Mouse (Mus musculus): ENCODE data around the gene Dusp18. TPM values are rescaled to one million over a fixed set of nuclear protein-coding genes. Genes with fewer than 3 reads are reported as not detected.

The Dusp18 gene
- total RNA-seq, 1 experiment: 1.4 TPM

DNA sequence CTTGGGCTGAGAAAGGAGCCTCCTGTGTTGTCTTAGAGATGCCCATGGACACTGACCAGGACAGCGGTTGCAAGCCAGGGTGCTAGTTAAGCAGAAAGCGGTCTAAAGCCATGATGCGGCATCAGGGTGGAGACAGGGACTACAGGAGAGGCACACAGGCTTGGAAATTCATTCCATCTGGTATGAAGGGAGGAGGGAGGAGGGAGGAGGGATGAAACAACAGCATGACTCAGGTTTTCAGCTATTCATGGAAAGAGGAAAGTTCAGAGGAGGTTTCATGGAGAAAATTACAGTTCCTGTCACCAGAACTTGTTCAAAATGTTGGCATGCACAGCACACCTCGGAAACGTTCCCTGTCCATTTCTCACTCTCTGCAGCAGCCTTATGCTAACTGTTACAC is 39.2 kb upstream of the Dusp18 start:
- DNase-seq (ENCODE audit: low read depth, low spot score): no peak
- TF ChIP-seq CHD2 (IDR thresholded peaks at IDR 0.05; ENCODE audit: low read depth, low read length) (no peak), MAFK (IDR thresholded peaks at IDR 0.05; ENCODE audit: insufficient read depth, low read depth, low read length) (no peak), HCFC1 (IDR thresholded peaks at IDR 0.05; ENCODE audit: borderline replicate concordance, insufficient read depth, low read length) (no peak)
- in situ Hi-C loops (cut with MboI; ENCODE audit: low sequenced_read_pairs in 2 of 2, unreplicated experiment in 2 of 2): no loop called here
- Histone ChIP-seq H3K27ac (ENCODE audit: insufficient read depth, low read depth, low read length, poor library complexity, severe bottlenecking) (no peak overlapping the region), H3K9me3 (ENCODE audit: control insufficient read depth, insufficient read depth, low read depth, low read length) (no peaks in the 10 kb centered on the region), H3K9ac (ENCODE audit: insufficient read depth, low read depth, low read length, poor library complexity, severe bottlenecking) (no peak overlapping the region), H3K36me3 (ENCODE audit: control insufficient read depth, insufficient read depth, low read length, poor library complexity, severe bottlenecking) (no peaks in the 10 kb centered on the region), H3K4me1 (ENCODE audit: control insufficient read depth in 2 of 2, insufficient read depth in 2 of 2, low read length in 2 of 2, poor library complexity in 1 of 2) (peaks cover 0 to 4% of the 10 kb centered on the region in 2 experiments; a peak in 1 of 4 replicates), H3K4me3 (ENCODE audit: insufficient read depth in 1 of 2, low read depth in 1 of 2, low read length in 2 of 2, poor library complexity in 1 of 2, severe bottlenecking in 1 of 2) (no peak overlapping the region)

DNA sequence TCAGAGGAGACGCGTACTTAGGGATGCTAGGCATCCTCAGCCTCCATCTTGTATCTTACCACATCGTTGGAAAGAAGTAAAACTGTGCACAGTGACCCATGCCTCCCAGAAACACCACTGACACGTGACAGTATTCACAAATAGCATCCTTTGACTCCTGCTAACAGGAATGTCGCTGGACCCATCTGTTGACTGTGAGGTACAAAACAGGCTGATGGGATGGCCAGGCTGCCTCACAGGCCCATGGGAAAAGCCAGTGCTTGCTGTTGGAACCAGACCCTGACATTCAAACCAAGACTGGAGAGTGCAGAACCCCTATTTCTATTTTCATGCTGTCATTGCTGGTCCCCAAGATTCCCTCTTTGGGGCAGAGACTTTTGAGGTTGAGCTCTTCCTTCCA is 37.1 kb upstream of the Dusp18 start:
- Histone ChIP-seq H3K9ac (ENCODE audit: insufficient read depth, low read depth, low read length, poor library complexity, severe bottlenecking) (no peak overlapping the region), H3K9me3 (ENCODE audit: control insufficient read depth, insufficient read depth, low read depth, low read length) (no peaks in the 10 kb centered on the region), H3K4me1 (ENCODE audit: control insufficient read depth in 2 of 2, insufficient read depth in 2 of 2, low read length in 2 of 2, poor library complexity in 1 of 2) (no peaks in the 10 kb centered on the region; a peak in 1 of 4 replicates), H3K4me3 (ENCODE audit: insufficient read depth in 1 of 2, low read depth in 1 of 2, low read length in 2 of 2, poor library complexity in 1 of 2, severe bottlenecking in 1 of 2) (no peak overlapping the region), H3K27ac (ENCODE audit: insufficient read depth, low read depth, low read length, poor library complexity, severe bottlenecking) (no peak overlapping the region; the same call in 1 of the 2 replicates), H3K36me3 (ENCODE audit: control insufficient read depth, insufficient read depth, low read length, poor library complexity, severe bottlenecking) (no peaks in the 10 kb centered on the region)
- in situ Hi-C loops (cut with MboI; ENCODE audit: low sequenced_read_pairs in 2 of 2, unreplicated experiment in 2 of 2): no loop called here
- no peak for DNase-seq (ENCODE audit: low read depth, low spot score)
- TF ChIP-seq MAFK (IDR thresholded peaks at IDR 0.05; ENCODE audit: insufficient read depth, low read depth, low read length) (no peak), HCFC1 (IDR thresholded peaks at IDR 0.05; ENCODE audit: borderline replicate concordance, insufficient read depth, low read length) (no peak)

- TF ChIP-seq ZC3H11A (IDR thresholded peaks at IDR 0.05; ENCODE audit: borderline replicate concordance, low read depth, low read length) (no peak), ZNF384 (IDR thresholded peaks at IDR 0.05; ENCODE audit: low read depth, low read length) (no peak), HCFC1 (IDR thresholded peaks at IDR 0.05; ENCODE audit: borderline replicate concordance, insufficient read depth, low read length) (no peak), CHD2 (IDR thresholded peaks at IDR 0.05; ENCODE audit: low read depth, low read length) (no peak), MAFK (IDR thresholded peaks at IDR 0.05; ENCODE audit: insufficient read depth, low read depth, low read length) (no peak)
- Histone ChIP-seq H3K9me3 (ENCODE audit: control insufficient read depth, insufficient read depth, low read depth, low read length) (no peaks in the 10 kb centered on the region), H3K4me3 (ENCODE audit: insufficient read depth in 1 of 2, low read depth in 1 of 2, low read length in 2 of 2, poor library complexity in 1 of 2, severe bottlenecking in 1 of 2) (no peak overlapping the region), H3K36me3 (ENCODE audit: control insufficient read depth, insufficient read depth, low read length, poor library complexity, severe bottlenecking) (no peaks in the 10 kb centered on the region), H3K4me1 (ENCODE audit: control insufficient read depth in 2 of 2, insufficient read depth in 2 of 2, low read length in 2 of 2, poor library complexity in 1 of 2) (no peaks in the 10 kb centered on the region; a peak in 1 of 4 replicates), H3K27ac (ENCODE audit: insufficient read depth, low read depth, low read length, poor library complexity, severe bottlenecking) (no peak overlapping the region), H3K9ac (ENCODE audit: insufficient read depth, low read depth, low read length, poor library complexity, severe bottlenecking) (no peak overlapping the region)
- in situ Hi-C loops (cut with MboI; ENCODE audit: low sequenced_read_pairs in 2 of 2, unreplicated experiment in 2 of 2): no loop called here
- DNase-seq (ENCODE audit: low read depth, low spot score): no peak
Measured at GRCm38 (mm10) chr11:3859778-3860177, 35.3 kb upstream of the Dusp18 start.

- Histone ChIP-seq H3K36me3 (ENCODE audit: control insufficient read depth, insufficient read depth, low read length, poor library complexity, severe bottlenecking) (no peaks in the 10 kb centered on the region), H3K9me3 (ENCODE audit: control insufficient read depth, insufficient read depth, low read depth, low read length) (no peaks in the 10 kb centered on the region), H3K4me3 (ENCODE audit: insufficient read depth in 1 of 2, low read depth in 1 of 2, low read length in 2 of 2, poor library complexity in 1 of 2, severe bottlenecking in 1 of 2) (no peak overlapping the region), H3K4me1 (ENCODE audit: control insufficient read depth in 2 of 2, insufficient read depth in 2 of 2, low read length in 2 of 2, poor library complexity in 1 of 2) (no peaks in the 10 kb centered on the region; a peak in 1 of 4 replicates), H3K9ac (ENCODE audit: insufficient read depth, low read depth, low read length, poor library complexity, severe bottlenecking) (no peak overlapping the region), H3K27ac (ENCODE audit: insufficient read depth, low read depth, low read length, poor library complexity, severe bottlenecking) (no peak overlapping the region)
- TF ChIP-seq ZC3H11A (IDR thresholded peaks at IDR 0.05; ENCODE audit: borderline replicate concordance, low read depth, low read length): no peak
- TF ChIP-seq MAFK (IDR thresholded peaks at IDR 0.05; ENCODE audit: insufficient read depth, low read depth, low read length): no peak
- no peak for TF ChIP-seq HCFC1 (IDR thresholded peaks at IDR 0.05; ENCODE audit: borderline replicate concordance, insufficient read depth, low read length)
- TF ChIP-seq ZNF384 (IDR thresholded peaks at IDR 0.05; ENCODE audit: low read depth, low read length): no peak
- no peak for TF ChIP-seq CHD2 (IDR thresholded peaks at IDR 0.05; ENCODE audit: low read depth, low read length)
- in situ Hi-C loops (cut with MboI; ENCODE audit: low sequenced_read_pairs in 2 of 2, unreplicated experiment in 2 of 2): no loop called here
- no peak for DNase-seq (ENCODE audit: low read depth, low spot score)
Measured at GRCm38 (mm10) chr11:3860361-3860760, 34.7 kb upstream of the Dusp18 start.

Measured in ES-E14 (cell line).